Mouse (Mus musculus): Measurements from ENCODE around the gene Cyp2d11. TPM values are rescaled to one million over a fixed set of nuclear protein-coding genes. Genes with fewer than 3 reads are reported as not detected.

Cyp2d11 gene
- total and polyA plus RNA-seq, 2 experiments from 2014 or later, result not detected

GRCm38 (mm10) chr15:82351480-82351879 is 42.3 kb downstream of the Cyp2d11 start:
- 82% methylated on average over 3 of the region's 3 CpGs for WGBS
- no peak overlapping the region for H3K4me3 ChIP-seq (ENCODE audit: low read depth, low read length)
- no peak overlapping the region for H3K4me2 ChIP-seq (ENCODE audit: low read depth, low read length, poor library complexity, severe bottlenecking)
- peaks cover 13% of the 10 kb centered on the region; the same call in 1 of the 2 replicates for H3K4me1 ChIP-seq (ENCODE audit: insufficient read depth, low read length)
- TF ChIP-seq CTCF (IDR thresholded peaks at IDR 0.05), result no peak
- ATAC-seq (ENCODE audit: low FRiP score), result no peak
- no peak overlapping the region for H3K27ac ChIP-seq (ENCODE audit: low read depth, low read length)
- no peaks in the 10 kb centered on the region for H3K9me3 ChIP-seq (ENCODE audit: low read length)
- H3K27me3 ChIP-seq (ENCODE audit: insufficient read depth, low read length), result no peaks in the 10 kb centered on the region
- H3K9ac ChIP-seq (replicated peaks; ENCODE audit: low read length, poor library complexity, severe bottlenecking), result no peak overlapping the region
- DNase-seq (ENCODE audit: low spot score), result no peak
- peaks cover 28% of the 10 kb centered on the region for H3K36me3 ChIP-seq (ENCODE audit: insufficient read depth, low read length)

- ATAC-seq (ENCODE audit: low FRiP score), result no peak
- no peaks in the 10 kb centered on the region for H3K27me3 ChIP-seq (ENCODE audit: insufficient read depth, low read length)
- no peak overlapping the region for H3K9ac ChIP-seq (replicated peaks; ENCODE audit: low read length, poor library complexity, severe bottlenecking)
- no peak overlapping the region for H3K4me2 ChIP-seq (ENCODE audit: low read depth, low read length, poor library complexity, severe bottlenecking)
- no peak overlapping the region for H3K4me3 ChIP-seq (ENCODE audit: low read depth, low read length)
- no peaks in the 10 kb centered on the region for H3K9me3 ChIP-seq (ENCODE audit: low read length)
- DNase-seq (ENCODE audit: low spot score), result no peak
- H3K36me3 ChIP-seq (ENCODE audit: insufficient read depth, low read length), result peaks cover 28% of the 10 kb centered on the region
- H3K4me1 ChIP-seq (ENCODE audit: insufficient read depth, low read length), result peaks cover 13% of the 10 kb centered on the region; the same call in 1 of the 2 replicates
- TF ChIP-seq CTCF (IDR thresholded peaks at IDR 0.05), result no peak
- no peak overlapping the region for H3K27ac ChIP-seq (ENCODE audit: low read depth, low read length)
- 88% methylated on average over 4 of the region's 4 CpGs for WGBS
These were observed 43.5 kb downstream of the Cyp2d11 start for GRCm38 (mm10) chr15:82350349-82350748.

- Histone ChIP-seq H3K4me2 (ENCODE audit: low read depth, low read length, poor library complexity, severe bottlenecking) (no peak overlapping the region), H3K4me3 (ENCODE audit: low read depth, low read length) (no peak overlapping the region), H3K4me1 (ENCODE audit: insufficient read depth, low read length) (peaks cover 13% of the 10 kb centered on the region; the same call in 1 of the 2 replicates), H3K9ac (replicated peaks; ENCODE audit: low read length, poor library complexity, severe bottlenecking) (no peak overlapping the region), H3K9me3 (ENCODE audit: low read length) (no peaks in the 10 kb centered on the region), H3K36me3 (ENCODE audit: insufficient read depth, low read length) (peaks cover 28% of the 10 kb centered on the region), H3K27me3 (ENCODE audit: insufficient read depth, low read length) (no peaks in the 10 kb centered on the region), H3K27ac (ENCODE audit: low read depth, low read length) (no peak overlapping the region)
- no peak for TF ChIP-seq CTCF (IDR thresholded peaks at IDR 0.05)
- 85% methylated on average over 2 of the region's 2 CpGs for WGBS
- DNase-seq (ENCODE audit: low spot score), result no peak
- ATAC-seq (ENCODE audit: low FRiP score), result no peak
These were observed 44.9 kb downstream of the Cyp2d11 start for GRCm38 (mm10) chr15:82348999-82349341.

DNA sequence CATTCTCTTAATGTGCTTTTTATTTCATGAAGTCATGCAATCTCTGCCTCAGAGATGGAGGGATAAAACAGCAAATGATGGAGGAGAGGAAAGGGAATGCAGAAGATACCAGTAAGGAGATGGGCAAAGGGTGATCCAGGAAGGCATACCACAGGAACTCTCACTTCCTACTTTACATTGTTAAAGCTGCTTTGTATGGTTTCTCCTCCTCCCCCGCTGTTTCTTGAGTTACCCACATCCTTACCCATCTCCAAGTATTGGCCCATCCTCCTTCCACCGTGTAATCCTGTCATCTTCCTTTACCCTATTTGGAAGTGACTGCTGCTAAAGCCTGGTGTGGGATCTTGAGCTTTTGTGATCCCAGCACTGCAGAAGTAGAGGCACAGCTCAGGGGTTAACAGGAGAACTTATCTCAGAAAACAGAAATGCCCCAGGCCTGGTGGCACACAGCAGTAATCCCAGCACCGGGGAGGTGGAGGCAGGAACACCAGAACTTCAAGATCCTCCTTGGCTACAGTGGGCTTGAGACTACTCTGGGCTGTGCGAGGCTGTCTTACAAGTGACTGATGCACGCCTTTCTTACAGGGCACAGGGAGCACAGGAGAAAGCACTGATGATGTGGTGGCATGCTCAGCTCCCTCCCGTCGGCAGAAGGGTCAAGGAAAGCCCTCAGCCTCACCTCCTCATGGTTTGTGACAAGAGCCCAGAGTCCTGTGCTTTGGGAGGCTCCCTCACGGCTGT is 45.4 kb downstream of the Cyp2d11 start:
- Histone ChIP-seq H3K4me3 (ENCODE audit: low read depth, low read length) (no peak overlapping the region), H3K27me3 (ENCODE audit: insufficient read depth, low read length) (no peaks in the 10 kb centered on the region), H3K27ac (ENCODE audit: low read depth, low read length) (no peak overlapping the region), H3K9me3 (ENCODE audit: low read length) (no peaks in the 10 kb centered on the region), H3K9ac (replicated peaks; ENCODE audit: low read length, poor library complexity, severe bottlenecking) (no peak overlapping the region), H3K4me1 (ENCODE audit: insufficient read depth, low read length) (peaks cover 13% of the 10 kb centered on the region; the same call in 1 of the 2 replicates), H3K4me2 (ENCODE audit: low read depth, low read length, poor library complexity, severe bottlenecking) (no peak overlapping the region), H3K36me3 (ENCODE audit: insufficient read depth, low read length) (peaks cover 28% of the 10 kb centered on the region)
- ATAC-seq (ENCODE audit: low FRiP score) (no peak), DNase-seq (ENCODE audit: low spot score) (no peak)
- TF ChIP-seq CTCF (IDR thresholded peaks at IDR 0.05), result no peak
- 87% methylated on average over 8 of the region's 8 CpGs for WGBS

DNA sequence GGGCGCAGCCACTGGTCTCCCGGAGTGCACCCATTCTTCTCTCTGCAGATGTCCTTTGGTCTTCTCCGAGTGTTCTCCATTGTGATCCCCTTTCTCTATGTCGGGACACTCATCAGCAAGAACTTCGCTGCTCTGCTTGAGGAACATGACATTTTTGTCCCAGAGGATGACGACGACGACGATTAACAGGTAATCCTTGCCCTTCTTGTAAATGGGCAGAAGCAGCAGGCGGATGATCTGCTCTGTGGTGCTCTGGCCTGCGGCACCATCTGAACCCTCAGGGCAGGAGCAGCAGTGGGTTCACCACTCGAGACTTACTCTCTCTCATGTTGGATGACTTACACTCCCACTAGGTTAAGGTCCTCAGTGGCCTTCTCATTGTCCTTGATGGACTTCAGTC is 46.0 kb downstream of the Cyp2d11 start:
- no peak overlapping the region for H3K4me3 ChIP-seq (ENCODE audit: low read depth, low read length)
- H3K9ac ChIP-seq (replicated peaks; ENCODE audit: low read length, poor library complexity, severe bottlenecking), result no peak overlapping the region
- peaks cover 28% of the 10 kb centered on the region for H3K36me3 ChIP-seq (ENCODE audit: insufficient read depth, low read length)
- 90% methylated on average over 12 of the region's 12 CpGs for WGBS
- H3K4me1 ChIP-seq (ENCODE audit: insufficient read depth, low read length), result peaks cover 13% of the 10 kb centered on the region; the same call in 1 of the 2 replicates
- no peak for ATAC-seq (ENCODE audit: low FRiP score)
- H3K27me3 ChIP-seq (ENCODE audit: insufficient read depth, low read length), result no peaks in the 10 kb centered on the region
- no peak for TF ChIP-seq CTCF (IDR thresholded peaks at IDR 0.05)
- no peak for DNase-seq (ENCODE audit: low spot score)
- H3K27ac ChIP-seq (ENCODE audit: low read depth, low read length), result no peak overlapping the region
- no peak overlapping the region for H3K4me2 ChIP-seq (ENCODE audit: low read depth, low read length, poor library complexity, severe bottlenecking)
- no peaks in the 10 kb centered on the region for H3K9me3 ChIP-seq (ENCODE audit: low read length)

- no peaks in the 10 kb centered on the region for H3K9me3 ChIP-seq (ENCODE audit: low read length)
- no peak for TF ChIP-seq CTCF (IDR thresholded peaks at IDR 0.05)
- ATAC-seq (ENCODE audit: low FRiP score) (no peak), DNase-seq (ENCODE audit: low spot score) (no peak)
- H3K9ac ChIP-seq (replicated peaks; ENCODE audit: low read length, poor library complexity, severe bottlenecking), result 0 out of 2 replicates have a peak overlapping the region, but pooled peaks have one; percentile 75
- H3K4me1 ChIP-seq (ENCODE audit: insufficient read depth, low read length), result peaks cover 11% of the 10 kb centered on the region; the same call in 1 of the 2 replicates
- H3K27me3 ChIP-seq (ENCODE audit: insufficient read depth, low read length), result no peaks in the 10 kb centered on the region
- peak overlapping the region; percentile 92 for H3K27ac ChIP-seq (ENCODE audit: low read depth, low read length)
- 87% methylated on average over 4 of the region's 4 CpGs for WGBS
- H3K4me3 ChIP-seq (ENCODE audit: low read depth, low read length), result peak overlapping the region; percentile 58
- peak overlapping the region; percentile 63 for H3K4me2 ChIP-seq (ENCODE audit: low read depth, low read length, poor library complexity, severe bottlenecking)
- peaks cover 28% of the 10 kb centered on the region for H3K36me3 ChIP-seq (ENCODE audit: insufficient read depth, low read length)
These were observed 46.5 kb downstream of the Cyp2d11 start for GRCm38 (mm10) chr15:82347303-82347676.

Data from midbrain, postnatal 0 days (tissue).